Mouse (Mus musculus) cerebellum, postnatal 25 days (tissue): ENCODE results near the gene Fra10ac1.
A peak's percentile ranks its signal among the peaks of the same experiment; 100 is the strongest.

ENCODE experiments used
- DNase-seq, 2 experiments: peaks; one replicate each; pipeline ENCODE4 v3.0.0; 2021; ENCODE audit warnings: mixed read lengths in 2 of 2

The Fra10ac1 gene

DNA sequence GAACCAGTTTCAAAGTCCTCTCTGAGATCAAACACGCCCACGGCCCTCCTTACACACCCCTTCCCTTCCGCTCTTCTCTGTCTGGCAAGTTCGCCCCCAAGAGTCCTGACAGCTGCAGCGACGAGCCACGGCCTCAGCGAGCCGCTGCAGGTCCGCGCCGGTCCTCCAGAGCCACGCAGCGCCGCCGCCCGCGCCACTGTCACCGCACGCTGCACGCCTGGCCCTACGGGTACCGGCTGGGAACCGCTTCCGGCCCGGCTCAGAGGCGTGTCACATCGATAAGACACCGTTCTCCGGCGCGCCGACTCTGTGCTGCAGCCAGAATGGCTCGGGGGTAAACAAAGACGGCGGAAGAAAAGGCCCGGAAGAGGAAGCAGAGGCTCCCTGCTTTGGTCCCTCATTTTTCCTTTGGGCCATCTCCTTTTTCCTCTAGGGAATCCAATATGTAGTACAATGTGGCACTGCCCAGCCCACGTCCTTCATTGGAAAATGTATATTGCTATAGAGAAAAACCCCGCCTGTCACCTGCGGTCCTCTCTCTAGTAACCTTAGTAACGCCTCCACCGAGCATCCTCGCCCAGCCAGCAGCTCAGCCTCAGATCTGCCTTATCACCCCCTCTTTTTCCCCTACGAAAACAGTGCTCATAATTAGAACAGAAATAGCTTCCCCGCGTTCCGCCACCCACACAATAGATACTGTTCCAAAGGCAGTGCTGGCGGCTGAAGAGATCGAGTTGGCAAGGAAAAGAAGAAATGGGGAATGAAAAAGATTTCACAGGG, at the start of gene Fra10ac1:
TSS of gene Fra10ac1 (minus strand) at position 252 of the 780 bp plus-strand sequence.
- peak; percentile 96 to 98 for DNase-seq

DNA sequence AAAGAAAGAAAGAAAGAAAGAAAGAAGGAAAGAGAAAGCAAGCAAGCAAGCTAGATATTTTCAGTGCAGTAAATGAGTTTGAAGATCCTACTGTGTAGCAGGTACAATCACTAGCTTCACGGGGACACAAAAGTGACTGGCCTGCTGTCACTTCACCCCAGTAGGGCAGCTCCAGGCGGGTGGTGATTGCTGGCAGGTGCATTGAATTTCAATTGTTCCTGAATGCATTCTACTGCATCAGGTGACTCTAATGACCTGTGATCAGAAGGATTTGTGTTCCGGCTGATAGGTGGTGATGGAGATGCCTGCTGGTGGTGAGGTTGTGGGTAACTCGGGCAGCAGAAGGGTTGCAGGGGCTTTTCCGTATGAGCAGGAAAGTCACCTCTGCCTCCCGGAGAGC, 47.1 kb upstream of the Fra10ac1 start:
- DNase-seq: peak in 1 of 2 experiments; percentile 31

DNA sequence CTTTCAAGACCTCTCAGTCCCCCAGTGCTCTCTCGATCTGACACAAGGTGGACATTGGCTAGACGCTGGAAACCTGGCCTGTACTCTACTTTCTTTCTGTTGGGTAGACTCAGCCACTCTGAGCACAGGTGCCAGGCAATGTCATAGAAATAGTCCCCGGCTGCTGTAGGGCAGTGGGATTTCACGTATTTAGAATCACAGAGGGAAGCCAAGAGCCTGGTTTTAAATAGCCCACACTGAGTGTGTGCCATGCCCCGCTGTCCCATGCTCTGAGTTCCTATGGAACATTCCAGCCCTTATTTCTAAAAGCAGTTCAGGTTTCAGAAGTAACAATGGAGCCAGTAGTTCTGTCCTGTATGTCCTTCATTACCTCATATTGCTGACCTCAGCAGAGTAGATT, 43.5 kb upstream of the Fra10ac1 start:
- DNase-seq: peak; percentile 29 to 42

DNA sequence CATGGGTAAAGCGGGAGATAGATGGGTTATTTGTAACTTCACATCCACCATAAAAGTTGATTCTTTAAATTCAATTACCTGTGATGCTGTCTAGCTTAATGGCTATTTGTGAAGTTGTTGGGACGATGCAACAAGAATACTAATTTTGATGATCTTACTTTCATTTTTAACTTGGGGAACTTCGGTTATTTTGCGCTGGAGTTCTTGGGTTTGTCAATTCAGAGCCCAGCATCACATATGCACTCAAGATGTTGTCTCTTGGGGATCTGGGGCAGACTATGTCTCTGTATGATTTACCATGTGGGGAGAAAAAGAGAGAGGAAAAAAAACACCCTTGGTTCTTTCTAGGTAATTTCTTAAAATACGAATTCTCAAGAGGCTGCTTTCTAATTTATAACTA, 41.8 kb upstream of the Fra10ac1 start:
- DNase-seq: no peak

DNA sequence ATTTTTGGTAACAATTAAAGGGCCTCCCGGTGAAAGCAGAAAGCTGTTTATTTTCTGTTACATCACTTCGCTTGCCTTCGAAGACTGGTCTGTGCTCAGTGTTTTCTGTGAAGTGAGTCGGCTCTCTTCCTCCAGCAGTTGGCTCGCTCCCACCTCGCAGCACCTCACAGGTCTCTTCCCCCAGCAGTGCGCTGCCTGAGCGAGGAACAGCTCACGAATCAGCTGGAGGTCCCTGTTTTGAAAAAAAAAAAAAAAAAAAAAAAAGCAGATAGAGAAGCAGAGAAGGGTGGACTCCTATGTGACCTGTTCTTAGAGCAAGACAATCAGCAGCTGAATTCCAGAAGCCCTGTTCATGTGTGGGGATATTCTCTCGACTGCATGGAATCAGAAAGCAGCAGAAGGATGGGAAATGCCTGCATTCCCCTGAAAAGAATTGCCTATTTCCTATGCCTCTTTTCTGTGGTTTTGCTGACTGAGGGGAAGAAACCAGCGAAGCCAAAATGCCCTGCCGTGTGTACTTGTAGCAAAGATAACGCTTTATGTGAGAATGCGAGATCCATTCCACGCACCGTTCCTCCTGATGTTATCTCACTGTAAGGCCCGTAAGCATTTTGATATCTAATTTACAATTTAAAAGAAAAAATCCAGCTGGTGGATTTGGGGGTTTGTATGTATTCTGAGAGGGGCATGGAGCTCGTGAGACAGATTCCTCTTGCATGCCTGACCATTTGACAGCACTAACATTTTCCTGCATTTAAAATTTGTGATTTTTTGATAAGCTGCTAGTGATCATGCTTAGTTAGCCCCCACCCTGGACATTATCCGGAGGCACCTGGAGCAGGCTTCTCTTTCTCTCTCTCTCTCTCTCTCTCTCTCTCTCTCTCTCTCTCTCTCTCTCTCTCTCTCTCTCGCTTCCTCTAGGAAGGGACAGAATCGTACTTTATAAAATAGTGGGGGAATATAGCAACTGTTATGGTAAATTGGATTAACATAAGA, 40.8 kb upstream of the Fra10ac1 start, which contains the start of gene Lgi1:
TSS of gene Lgi1 (plus strand) at position 32 of the 996 bp plus-strand sequence.
- DNase-seq: peak; percentile 79 to 85

DNA sequence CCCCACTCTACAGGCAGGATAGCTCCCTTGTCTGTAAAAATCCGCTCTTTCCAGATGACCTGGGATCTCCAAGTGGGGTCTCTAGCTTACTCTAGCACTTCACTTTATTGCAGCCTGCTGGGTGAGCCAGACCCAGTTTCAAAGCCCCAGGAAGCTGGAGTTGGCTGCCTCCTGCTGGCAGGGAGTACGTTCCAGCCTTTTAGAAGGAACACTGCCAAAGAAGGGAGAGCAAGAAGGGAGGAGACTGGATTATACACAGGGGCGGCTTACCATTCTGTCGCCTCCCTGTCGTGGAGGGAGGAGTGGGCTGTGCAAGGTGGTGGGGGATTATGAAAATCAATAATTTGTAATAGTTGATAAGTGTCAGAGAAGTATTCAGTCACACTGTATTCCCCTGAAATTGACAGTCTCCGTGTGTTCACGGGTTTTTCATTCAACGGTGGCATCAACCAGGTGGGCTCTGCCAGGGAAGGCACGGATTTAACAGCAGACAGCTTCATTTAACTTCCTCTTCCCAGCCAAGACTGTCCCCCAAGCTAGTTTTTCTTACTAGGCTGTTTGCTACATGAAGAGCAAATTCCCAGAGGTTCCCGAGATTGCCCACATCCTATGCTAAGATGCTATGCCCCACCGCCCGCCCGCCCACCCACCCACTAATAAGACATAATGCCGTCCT, 40.0 kb upstream of the Fra10ac1 start:
- peak; percentile 76 to 80 for DNase-seq

DNA sequence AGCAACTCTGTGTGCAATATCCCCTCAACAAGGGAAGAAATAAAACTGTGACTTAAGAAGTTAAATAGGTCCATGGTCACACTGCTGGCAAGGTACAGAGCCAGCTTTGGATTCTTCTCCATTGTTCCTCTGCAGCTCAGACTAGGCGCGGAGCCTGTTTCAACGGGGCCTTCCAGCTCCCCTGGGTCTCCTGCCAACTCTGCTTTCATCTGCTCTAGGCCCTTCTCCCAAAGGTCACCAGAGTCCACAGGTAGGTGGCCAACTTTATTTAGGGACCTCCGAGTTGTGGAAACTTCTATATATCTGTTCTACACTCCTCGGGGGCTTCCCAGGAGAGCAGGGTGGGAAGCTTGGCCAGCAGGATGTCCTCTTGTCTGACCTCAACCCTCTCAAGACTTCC, 37.4 kb upstream of the Fra10ac1 start:
- no peak for DNase-seq

DNA sequence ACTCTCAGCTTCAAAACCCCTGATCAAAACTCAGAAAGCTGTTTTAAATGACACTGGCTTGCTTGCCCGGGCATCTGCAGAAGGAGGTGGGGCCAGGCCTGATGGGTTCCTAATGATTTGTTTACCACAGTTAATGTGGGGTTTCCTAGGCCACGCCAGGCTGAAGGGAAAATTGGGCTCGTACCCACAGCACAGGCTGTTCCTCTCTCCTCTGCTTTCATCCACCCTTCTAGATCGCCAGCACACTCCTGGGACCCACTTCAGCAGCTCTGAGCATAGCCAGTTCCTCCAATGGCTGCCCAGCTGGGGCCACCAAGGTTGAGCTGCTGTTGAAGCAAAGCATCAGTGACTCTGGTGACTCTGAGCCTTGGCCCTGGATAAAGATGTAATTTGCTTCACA, 36.4 kb upstream of the Fra10ac1 start:
- no peak for DNase-seq

DNA sequence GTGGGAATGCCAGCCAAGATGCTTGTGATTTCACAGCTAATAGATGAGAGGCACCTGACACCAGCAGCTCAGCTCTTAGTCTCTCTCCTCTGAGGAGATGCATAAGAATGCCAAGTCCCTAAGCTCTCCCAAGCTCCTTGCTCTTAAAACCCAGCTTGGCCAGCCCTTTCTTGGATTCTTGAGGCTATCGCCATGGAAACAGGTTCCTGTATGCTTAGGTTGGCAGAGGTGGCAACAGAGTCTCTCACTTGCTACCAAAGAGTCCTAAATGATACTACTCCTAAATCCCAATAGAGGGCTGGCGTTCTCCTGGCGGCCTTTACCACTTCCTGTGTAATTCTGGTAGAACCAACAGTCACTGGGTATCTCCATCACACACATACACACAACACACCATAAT, 35.5 kb upstream of the Fra10ac1 start:
- no peak for DNase-seq

DNA sequence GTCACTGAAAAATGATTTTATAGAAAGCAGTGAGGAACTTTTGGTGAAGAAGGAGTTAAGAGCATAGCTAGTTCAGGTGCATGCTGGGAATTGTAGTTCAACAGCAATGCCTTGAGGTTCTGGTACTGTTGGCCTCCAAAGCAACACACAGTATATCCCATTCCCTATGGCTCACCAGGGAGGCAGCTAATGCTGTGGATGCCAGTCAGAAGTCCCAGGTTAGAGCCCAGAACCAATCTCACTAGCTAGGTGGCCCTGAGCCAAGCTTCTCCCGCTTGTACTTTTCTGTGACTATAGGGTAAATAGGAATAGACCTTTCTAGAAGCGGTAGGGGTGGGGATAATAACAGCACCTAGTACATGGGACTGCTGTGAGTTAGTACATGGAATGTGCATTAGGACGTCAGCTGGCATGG, 34.7 kb upstream of the Fra10ac1 start:
- peak; percentile 65 for DNase-seq

DNA sequence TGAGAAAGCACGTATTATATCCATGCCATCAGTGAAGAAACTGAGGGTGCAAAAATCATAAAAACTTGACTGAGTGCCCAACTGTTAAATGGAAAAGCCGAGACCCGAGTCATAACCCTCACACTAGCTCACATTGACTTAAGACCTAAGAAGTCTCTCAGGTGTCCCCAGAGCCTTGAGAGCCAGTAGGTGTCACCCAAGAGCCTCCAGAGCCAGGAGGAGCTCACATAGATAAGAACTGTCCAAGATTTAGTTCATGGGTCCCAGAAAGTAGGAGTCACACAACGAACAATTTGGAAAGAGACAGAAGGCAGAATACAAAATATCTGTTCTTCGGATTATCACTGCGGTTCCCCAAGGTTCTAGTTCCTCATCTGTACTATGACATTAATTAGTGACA, 29.8 kb upstream of the Fra10ac1 start:
- DNase-seq: peak; percentile 76 to 85

DNA sequence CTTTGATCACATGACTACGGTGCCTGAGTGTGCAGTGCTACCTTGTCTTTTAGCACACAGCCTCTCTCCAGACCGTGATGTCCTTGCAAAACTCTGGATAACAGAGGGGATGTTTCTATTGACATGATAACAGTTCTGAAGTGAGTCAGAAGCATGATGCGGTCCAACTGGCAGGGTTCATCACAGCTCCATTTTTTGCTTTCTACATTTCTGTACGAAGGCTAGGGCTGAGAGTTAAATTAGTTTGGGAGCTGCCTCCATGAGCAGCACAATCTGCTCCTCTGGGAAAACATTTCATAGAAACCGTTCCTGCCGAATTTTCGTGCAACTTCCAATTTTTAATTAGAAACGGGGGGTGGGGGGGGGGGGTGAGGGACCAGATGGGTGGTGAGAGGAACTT, 25.7 kb upstream of the Fra10ac1 start:
- no peak for DNase-seq

DNA sequence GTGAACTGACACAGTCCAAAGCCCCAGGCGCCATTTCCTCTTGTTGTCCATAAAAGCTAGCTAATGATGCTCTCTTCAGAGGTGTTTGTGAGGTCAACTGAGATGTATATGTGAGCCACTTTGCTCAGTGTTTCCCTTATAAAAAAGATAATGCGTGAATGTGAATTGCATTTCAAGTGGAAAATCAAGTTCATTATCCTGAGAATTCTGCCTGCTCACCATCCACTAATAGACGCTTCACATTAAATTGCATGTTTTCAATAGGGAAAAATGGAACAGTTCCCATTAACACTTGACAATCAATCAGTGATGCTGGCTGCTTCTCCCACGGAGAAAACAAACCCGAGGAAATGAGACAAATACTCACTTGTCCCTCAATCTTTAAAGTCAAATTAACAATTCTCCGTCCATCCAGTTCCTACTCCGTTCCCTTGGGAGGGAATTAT, 22.2 kb upstream of the Fra10ac1 start:
- no peak for DNase-seq

DNA sequence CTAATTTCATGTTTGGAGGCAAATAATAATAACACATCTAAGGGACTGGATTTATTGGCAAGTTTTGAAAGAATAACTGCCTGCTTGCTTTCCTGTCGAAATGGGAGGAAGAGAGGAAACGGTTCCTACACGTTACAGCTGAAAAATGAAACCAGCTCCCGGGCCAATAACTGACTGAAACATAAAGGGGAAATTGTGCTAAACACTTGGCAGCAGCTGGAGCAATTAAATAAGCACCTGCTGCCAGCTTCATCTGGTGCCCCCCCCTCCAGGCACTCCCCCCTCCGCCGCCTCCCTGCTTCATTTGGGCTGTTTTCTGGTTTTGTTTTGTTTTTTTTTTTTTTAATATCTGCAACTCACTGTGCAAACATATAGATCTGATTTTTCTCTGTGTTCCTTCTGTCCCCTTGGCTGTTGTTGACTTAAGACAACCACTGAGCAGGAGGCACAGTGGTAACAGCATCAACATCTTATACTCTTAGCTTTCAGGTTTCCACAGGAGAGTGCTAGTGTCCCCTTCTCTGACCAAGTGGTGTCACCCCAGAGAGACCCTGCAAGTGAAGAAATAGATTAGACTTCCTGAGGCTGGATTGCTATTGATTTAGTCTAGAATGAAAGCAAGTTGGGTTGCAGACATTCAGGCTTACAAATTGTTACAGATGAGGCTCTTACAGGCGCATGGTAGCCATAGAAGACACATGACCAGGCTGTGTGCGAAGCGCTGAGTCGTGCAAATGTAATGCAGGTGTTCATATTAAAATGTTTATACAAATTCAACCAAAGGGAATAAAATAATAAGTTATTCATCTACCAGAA, 21.6 kb upstream of the Fra10ac1 start:
- DNase-seq: no peak

DNA sequence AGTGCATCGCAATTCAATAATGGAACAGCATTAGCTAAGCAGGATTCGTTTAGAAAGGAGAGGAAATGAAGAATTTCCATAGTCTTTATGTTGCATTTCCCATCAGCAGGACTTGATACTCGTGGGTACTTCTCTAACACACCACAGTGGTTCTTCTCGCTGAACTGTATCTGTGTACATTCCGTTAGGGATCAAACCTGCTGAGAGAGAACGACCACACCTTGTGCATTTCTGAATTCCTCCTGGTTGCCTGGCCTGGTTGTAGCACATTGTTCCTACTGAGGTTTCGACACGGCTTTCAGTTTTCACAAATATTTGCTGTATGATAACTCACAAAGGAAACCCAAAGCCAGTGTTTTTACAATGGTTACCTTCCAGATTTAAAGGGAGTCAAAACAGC, 20.8 kb upstream of the Fra10ac1 start:
- DNase-seq: no peak

DNA sequence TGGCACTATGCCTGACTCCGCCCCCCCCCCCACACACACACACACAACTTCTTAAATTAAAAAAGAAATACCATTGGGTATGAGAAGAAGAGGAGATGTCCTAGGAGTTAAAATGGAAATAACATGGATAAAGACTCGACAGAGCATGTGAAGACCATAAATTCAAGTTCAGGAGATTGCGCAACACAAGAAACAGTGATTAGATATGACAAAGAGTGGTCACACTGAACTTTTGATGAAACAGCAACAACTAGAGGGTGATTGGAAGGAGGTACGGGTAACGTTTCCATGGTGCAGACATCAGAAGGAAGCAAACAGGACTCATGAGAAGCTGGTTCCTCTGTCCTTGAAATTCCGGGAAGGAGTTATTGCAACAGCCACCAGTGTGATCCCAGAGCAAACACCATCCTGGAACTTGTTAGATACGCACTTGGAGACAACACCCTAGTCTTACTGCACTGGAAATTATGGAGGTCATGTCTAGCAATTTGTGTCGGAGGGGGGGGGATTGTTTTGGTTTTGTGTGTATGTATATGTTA, 18.4 kb upstream of the Fra10ac1 start:
- DNase-seq: no peak

DNA sequence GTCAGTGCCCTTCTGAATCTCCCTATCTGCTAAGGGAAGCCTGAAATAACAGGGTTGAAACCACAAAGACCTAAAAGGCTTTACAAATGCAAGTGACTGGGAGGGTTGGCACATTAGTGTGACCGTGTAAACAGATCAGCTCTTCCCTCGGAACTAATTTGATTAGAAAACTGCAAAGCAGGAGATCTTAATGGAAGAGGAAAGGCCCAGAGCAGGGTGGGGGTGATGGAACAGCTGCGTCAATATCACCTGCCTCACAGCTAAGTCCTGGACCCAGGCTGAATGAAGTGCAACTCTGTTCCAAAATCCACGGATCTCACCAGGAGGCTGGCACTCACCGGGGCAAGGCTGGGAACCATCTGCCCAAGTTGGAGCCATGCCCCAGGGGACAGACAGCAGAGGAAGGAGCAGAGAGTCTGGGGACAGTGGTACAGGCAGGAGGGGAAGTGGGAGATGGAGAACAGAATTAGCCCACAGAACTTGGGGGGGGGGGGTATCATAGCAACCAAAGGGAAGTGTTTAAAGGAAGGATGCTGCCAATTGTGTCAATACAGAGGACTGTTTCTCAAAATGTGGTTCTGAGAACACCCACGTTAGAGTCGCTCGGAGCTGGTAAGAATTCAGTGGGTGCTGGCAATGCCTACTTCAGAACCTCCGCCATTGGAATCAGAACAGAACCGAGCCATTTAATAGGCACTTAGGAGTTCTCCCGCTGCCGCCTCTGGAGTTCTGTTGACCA, 14.4 kb upstream of the Fra10ac1 start:
- peak; percentile 95 to 97 for DNase-seq

DNA sequence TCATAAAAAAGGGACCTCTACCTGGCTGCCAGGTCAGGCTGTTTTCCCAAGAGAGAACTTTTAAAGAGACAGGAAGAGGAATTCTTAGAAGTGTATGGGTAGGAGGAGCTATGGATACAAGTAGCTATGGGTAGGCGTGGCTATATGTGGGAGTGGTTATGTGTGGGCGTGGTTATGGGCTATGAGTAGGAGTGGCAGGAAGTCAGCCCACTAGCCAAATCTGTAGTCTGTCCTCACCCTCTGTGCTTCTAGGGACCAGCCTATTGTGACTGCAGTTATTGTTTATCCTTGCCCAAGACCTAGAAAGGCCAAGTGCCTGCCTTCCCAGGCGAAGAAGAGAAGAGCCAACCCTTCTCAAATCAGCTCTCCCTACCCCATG, 13.9 kb upstream of the Fra10ac1 start:
- DNase-seq: peak in 1 of 2 experiments; percentile 50

DNA sequence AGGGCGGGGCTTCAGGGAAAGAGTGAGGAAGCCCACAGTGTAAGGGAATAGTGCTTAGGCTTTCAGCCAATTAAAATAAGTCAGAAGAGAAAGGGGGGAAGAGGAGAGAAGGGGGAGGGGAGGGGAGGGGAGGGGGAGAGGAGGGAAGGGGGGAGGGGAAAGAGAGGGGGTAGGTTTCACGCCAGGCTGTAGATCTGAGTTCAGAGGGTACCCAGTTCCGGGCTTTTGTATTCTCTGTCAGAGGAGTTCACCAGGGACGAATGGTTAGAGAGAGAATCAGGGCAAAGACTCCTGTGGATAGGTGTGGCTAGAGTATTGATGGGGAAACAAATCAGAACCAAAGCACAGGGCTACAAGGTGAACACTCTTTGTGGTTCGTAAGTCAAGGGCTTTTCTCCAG, 12.6 kb upstream of the Fra10ac1 start:
- DNase-seq: peak in 1 of 2 experiments; percentile 20

DNA sequence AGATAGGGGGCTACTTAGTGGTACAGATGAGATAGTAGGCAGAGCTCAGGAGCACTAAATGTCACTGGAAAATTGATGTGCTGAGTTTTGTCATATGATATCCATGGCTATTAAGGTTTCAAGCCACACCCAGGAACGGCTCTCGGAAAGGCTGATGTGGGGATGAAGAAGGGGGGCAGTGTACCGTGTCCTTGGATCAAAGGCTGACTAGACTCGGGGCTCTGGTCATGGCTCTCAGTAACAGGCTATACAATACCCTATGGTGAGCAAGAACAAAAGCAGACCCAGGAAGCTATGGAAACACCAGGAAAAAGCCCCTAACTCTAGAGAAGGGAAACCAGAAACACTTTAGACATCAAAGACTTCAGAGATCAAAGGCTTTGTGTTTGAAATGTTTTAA, 8.6 kb upstream of the Fra10ac1 start:
- no peak for DNase-seq

DNA sequence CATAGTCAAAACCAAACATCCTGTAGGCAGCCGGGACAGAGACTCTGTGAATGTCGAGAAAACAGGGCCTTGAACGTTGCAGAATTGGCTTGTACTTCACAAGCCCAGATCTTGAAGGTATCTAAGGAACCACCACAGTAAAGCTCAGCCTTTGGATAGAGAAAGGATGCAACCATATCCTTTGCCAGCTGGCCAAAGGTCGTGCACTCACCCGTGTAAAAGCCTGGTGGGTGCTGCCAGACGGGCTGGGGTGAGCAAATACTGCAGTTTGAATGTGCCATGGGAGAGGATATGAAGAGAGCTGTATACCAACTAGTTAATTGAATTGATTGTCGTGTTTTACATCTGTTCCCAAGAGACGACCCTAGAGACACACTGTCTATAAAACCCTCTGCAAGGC, 8.1 kb upstream of the Fra10ac1 start:
- no peak for DNase-seq
